Mouse (Mus musculus) layer of hippocampus, adult 2 months (tissue): ENCODE measurements around the gene Slc35c1. TPM values are rescaled to one million over a fixed set of nuclear protein-coding genes. Genes with fewer than 3 reads are reported as not detected.

Experiments used
- DNase-seq, 2 experiments: peaks; one replicate each; pipeline ENCODE4 v3.0.0; 2022; ENCODE audit warnings: low spot score in 2 of 2
- H3K27ac ChIP-seq: fragments of 200-600 bp; 2 replicates; pipeline ENCODE4 v1.8.1; 2022
- H3K4me3 ChIP-seq: fragments of 200-600 bp; 2 replicates; pipeline ENCODE4 v1.8.1; 2022; ENCODE audit warnings: mild to moderate bottlenecking
- CTCF ChIP-seq: fragments of 200-600 bp; conservative IDR thresholded peaks from 2 replicates; pipeline ENCODE4 v1.8.1; 2022; ENCODE audit warnings: antibody characterized with exemption, mild to moderate bottlenecking, moderate library complexity
- total RNA-seq, 2 experiments: library from RNA; stranded (reverse); gene quantifications; 2 replicates each; pipeline ENCODE4 v1.2.3; 2021

Gene Slc35c1
- total RNA-seq, 2 experiments from 2014 or later, result 14.0 to 15.7 TPM

- peak overlapping the region; percentile 62 for H3K27ac ChIP-seq
- no peak for DNase-seq
- H3K4me3 ChIP-seq, result no peak overlapping the region
- no peak for TF ChIP-seq CTCF
Observed at GRCm38 (mm10) chr2:92405687-92406086, 54.7 kb downstream of the Slc35c1 start.

DNA sequence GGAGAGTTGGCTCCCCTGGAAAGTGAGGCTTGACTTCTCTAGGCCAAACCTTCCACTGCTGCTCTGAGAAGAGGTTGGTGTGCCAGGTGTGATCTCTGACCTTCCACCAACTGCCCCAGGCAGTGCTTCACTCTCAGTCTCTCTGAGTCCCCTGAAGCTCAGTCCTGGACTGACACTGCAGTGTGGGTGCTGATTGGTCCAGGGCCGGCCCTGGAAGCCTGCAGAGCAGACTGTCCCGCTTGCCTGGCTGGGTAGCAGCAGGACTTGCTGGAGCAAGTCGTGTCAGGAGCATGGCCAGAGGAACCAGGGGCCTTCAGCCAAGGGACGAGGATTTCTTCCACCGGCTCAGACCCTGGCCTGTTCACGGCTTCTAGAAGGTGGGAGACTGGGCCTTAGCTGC, 55.6 kb downstream of the Slc35c1 start:
- H3K27ac ChIP-seq, result peak overlapping the region; percentile 62; the same call in 1 of the 2 replicates
- no peak overlapping the region for H3K4me3 ChIP-seq
- no peak for DNase-seq
- no peak for TF ChIP-seq CTCF

- H3K4me3 ChIP-seq, result no peak overlapping the region
- H3K27ac ChIP-seq, result peak overlapping the region; percentile 90
- no peak for DNase-seq
- TF ChIP-seq CTCF, result no peak
Observed at GRCm38 (mm10) chr2:92403776-92404319, 56.5 kb downstream of the Slc35c1 start.

Other genes with a start within 250 kb of the Slc35c1 start
- 10 to 100 TPM; 34.9 to 36.1 TPM for gene Pex16, start 85.9 kb downstream of the Slc35c1 start, total RNA-seq
- gene Large2, start 85.7 kb downstream of the Slc35c1 start, total RNA-seq, result 1 to 10 TPM in 1 of 2 experiments, under 1 TPM in 1; 0.98 to 1.1 TPM
- 1 to 10 TPM; 4.5 to 5.0 TPM for gene 1700029I15Rik, start 78.0 kb downstream of the Slc35c1 start, total RNA-seq
- 100 to 1,000 TPM; 338 to 354 TPM for gene Mapk8ip1, start 59.3 kb downstream of the Slc35c1 start, total RNA-seq
- 100 to 1,000 TPM; 105 to 108 TPM for gene Cry2, start 26.5 kb downstream of the Slc35c1 start, total RNA-seq
- 100 to 1,000 TPM; 295 to 314 TPM for gene Chst1, start 139.2 kb upstream of the Slc35c1 start, total RNA-seq